Mouse (Mus musculus) stomach, embryonic 14.5 days (tissue): Measurements from ENCODE around the gene Ang6. TPM values are rescaled to one million over a fixed set of nuclear protein-coding genes. Genes with fewer than 3 reads are reported as not detected.
"Not testable (repeated sequence)": the region's sequence is repeated elsewhere in the genome, so short reads cannot be mapped to it uniquely, and the experiment has no call there.

Source experiments
- ATAC-seq: fragments of 200-750 bp; cut with Nextera tagmentation; 2 replicates; pipeline ENCODE4 v1.8.0; 2017; ENCODE audit warnings: low read depth, moderate TSS enrichment; ENCODE audit not compliant: insufficient number of reproducible peaks, insufficient read depth, low FRiP score
- H3K27ac ChIP-seq: fragments of 300-500 bp; sonication (generic); 2 replicates; pipeline ENCODE4 v1.5.1; 2014; ENCODE audit warnings: mild to moderate bottlenecking, low read length, moderate library complexity, mixed read lengths
- H3K27me3 ChIP-seq: fragments of 300-500 bp; sonication (generic); 2 replicates; pipeline ENCODE4 v1.6.1; 2014; ENCODE audit warnings: low read length, control low read depth, mixed read lengths; ENCODE audit not compliant: control insufficient read depth, insufficient read depth
- H3K36me3 ChIP-seq: fragments of 300-500 bp; sonication (generic); 2 replicates; pipeline ENCODE4 v1.6.1; 2014; ENCODE audit warnings: mild to moderate bottlenecking, control low read depth, low read length, moderate library complexity, mixed read lengths; ENCODE audit not compliant: control insufficient read depth, insufficient read depth
- H3K4me1 ChIP-seq: fragments of 300-500 bp; sonication (generic); 2 replicates; pipeline ENCODE4 v1.6.1; 2014; ENCODE audit warnings: low read length, control low read depth, mixed read lengths; ENCODE audit not compliant: control insufficient read depth, insufficient read depth
- H3K4me2 ChIP-seq: fragments of 300-500 bp; sonication (generic); replicated peaks from 2 replicates; pipeline ENCODE4 v1.6.1; 2014; ENCODE audit warnings: low read depth, low read length, control low read depth
- H3K4me3 ChIP-seq: fragments of 300-500 bp; sonication (generic); 2 replicates; pipeline ENCODE4 v1.5.1; 2014; ENCODE audit warnings: low read depth, low read length, control low read depth
- H3K9ac ChIP-seq: fragments of 300-500 bp; sonication (generic); replicated peaks from 2 replicates; pipeline ENCODE4 v1.6.1; 2014; ENCODE audit warnings: low read depth, mild to moderate bottlenecking, control low read depth, low read length, moderate library complexity, mixed read lengths
- H3K9me3 ChIP-seq: fragments of 300-500 bp; sonication (generic); 2 replicates; pipeline ENCODE4 v1.6.1; 2016; ENCODE audit warnings: low read depth, low read length, control low read depth; ENCODE audit not compliant: control insufficient read depth
- WGBS: fragments of 180-500 bp; shearing (Covaris S2); extraction: QIAGEN DNeasy Blood & Tissue Kit; methylation state at CpG from one replicate; pipeline ENCODE4 v1.1.7; 2014; 5-methylcytosine and 5-hydroxymethylcytosine counted together
- polyA plus RNA-seq: library from polyadenylated mRNA; unstranded; fragments of >200 nt; fragmentation: Nextera tagmentation; extraction: Ambion mirVana; gene quantifications from 2 replicates; pipeline ENCODE4 v1.2.1, GENCODE M21; 2014

Gene Ang6
- not detected in 2 replicates for polyA plus RNA-seq

- no peak for ATAC-seq
- Histone ChIP-seq H3K9me3 (no peaks in the 10 kb centered on the region), H3K9ac (no peak within 1 kb of the TSS), H3K36me3 (no peaks in the 10 kb centered on the region), H3K27me3 (no peaks in the 10 kb centered on the region), H3K4me3 (no peak within 1 kb of the TSS), H3K27ac (no peak within 1 kb of the TSS), H3K4me1 (no peaks in the 10 kb centered on the region), H3K4me2 (no peak within 1 kb of the TSS)
- 87% methylated on average over 1 of the region's 1 CpGs for WGBS
These were observed at the start of gene Ang6 for GRCm38 (mm10) chr14:44002169-44002568. Ang6 (minus strand) TSS chr14:44002269.

GRCm38 (mm10) chr14:44046567-44046966, 44.5 kb upstream of the Ang6 start:
- H3K27me3 ChIP-seq, H3K36me3 ChIP-seq, H3K9ac ChIP-seq, H3K4me3 ChIP-seq, H3K9me3 ChIP-seq, ATAC-seq, H3K4me2 ChIP-seq, H3K4me1 ChIP-seq, H3K27ac ChIP-seq: not testable (repeated sequence)
- 82% methylated on average over 2 of the region's 2 CpGs for WGBS

GRCm38 (mm10) chr14:44031828-44032227, 29.8 kb upstream of the Ang6 start:
- H3K4me3 ChIP-seq, H3K4me1 ChIP-seq, H3K27ac ChIP-seq, H3K4me2 ChIP-seq, H3K9me3 ChIP-seq, ATAC-seq, H3K9ac ChIP-seq, H3K27me3 ChIP-seq, H3K36me3 ChIP-seq: not testable (repeated sequence)
- WGBS: 74% methylated on average over 1 of the region's 3 CpGs

GRCm38 (mm10) chr14:44009686-44010085, 7.6 kb upstream of the Ang6 start:
- 28% methylated on average over 2 of the region's 2 CpGs for WGBS

GRCm38 (mm10) chr14:44008021-44008420, 6.0 kb upstream of the Ang6 start:
- H3K27ac ChIP-seq, H3K36me3 ChIP-seq, H3K9me3 ChIP-seq, H3K4me3 ChIP-seq, H3K4me1 ChIP-seq, H3K27me3 ChIP-seq, ATAC-seq, H3K9ac ChIP-seq, H3K4me2 ChIP-seq: not testable (repeated sequence)
- WGBS: no CpG with 5 or more reads among the region's 1 CpGs

More at GRCm38 (mm10) chr14:44009686-44010085, 7.6 kb upstream of the Ang6 start:
- H3K9ac ChIP-seq, H3K9me3 ChIP-seq, H3K4me3 ChIP-seq, H3K36me3 ChIP-seq, H3K27ac ChIP-seq, H3K4me1 ChIP-seq, ATAC-seq, H3K27me3 ChIP-seq, H3K4me2 ChIP-seq: not testable (repeated sequence)

- Histone ChIP-seq H3K9ac (no peak overlapping the region), H3K27ac (no peak overlapping the region), H3K9me3 (no peaks in the 10 kb centered on the region), H3K4me1 (no peaks in the 10 kb centered on the region), H3K27me3 (no peaks in the 10 kb centered on the region), H3K4me2 (no peak overlapping the region), H3K36me3 (no peaks in the 10 kb centered on the region), H3K4me3 (no peak overlapping the region)
- no peak for ATAC-seq
- 78% methylated on average over 3 of the region's 3 CpGs for WGBS
These were observed 469 bp downstream of the Ang6 start for GRCm38 (mm10) chr14:44001600-44001999.

GRCm38 (mm10) chr14:43998455-43999000, 3.5 kb downstream of the Ang6 start:
- not testable (repeated sequence) for H3K9me3 ChIP-seq, H3K9ac ChIP-seq, H3K4me1 ChIP-seq, H3K27me3 ChIP-seq, H3K4me2 ChIP-seq, ATAC-seq, H3K27ac ChIP-seq, H3K36me3 ChIP-seq, H3K4me3 ChIP-seq
- WGBS: 82% methylated on average over 2 of the region's 2 CpGs

GRCm38 (mm10) chr14:43987404-43987803, 14.7 kb downstream of the Ang6 start:
- not testable (repeated sequence) for H3K27ac ChIP-seq, H3K36me3 ChIP-seq, H3K27me3 ChIP-seq, ATAC-seq, H3K9ac ChIP-seq, H3K4me1 ChIP-seq, H3K4me2 ChIP-seq, H3K4me3 ChIP-seq, H3K9me3 ChIP-seq
- WGBS: 15% methylated on average over 5 of the region's 5 CpGs

- no peaks in the 10 kb centered on the region for H3K4me1 ChIP-seq
- no peaks in the 10 kb centered on the region for H3K36me3 ChIP-seq
- H3K9ac ChIP-seq: no peak overlapping the region
- H3K27me3 ChIP-seq: no peaks in the 10 kb centered on the region
- H3K9me3 ChIP-seq: no peaks in the 10 kb centered on the region
- H3K27ac ChIP-seq: no peak overlapping the region
- ATAC-seq: no peak
- no peak overlapping the region for H3K4me2 ChIP-seq
- H3K4me3 ChIP-seq: no peak overlapping the region
- 91% methylated on average over 2 of the region's 2 CpGs for WGBS
These were observed 15.9 kb downstream of the Ang6 start for GRCm38 (mm10) chr14:43986147-43986546.
